Mouse (Mus musculus): ENCODE data around the gene Gm4491.

Gene Gm4491

GRCm38 (mm10) chr14:57115823-57116544, at the start of gene Gm4491:
Gm4491 (minus strand) TSS chr14:57115883.
- in situ Hi-C loops (cut with MboI), result loop anchor here (25.0 kb wide), 1 partner anchor 296 kb away; the partner anchor contains the start of gene Ift88

- in situ Hi-C loops (cut with MboI), result no loop called here
Observed at GRCm38 (mm10) chr14:57161833-57162232, 46.1 kb upstream of the Gm4491 start.

GRCm38 (mm10) chr14:57161201-57161600, 45.5 kb upstream of the Gm4491 start:
- in situ Hi-C loops (cut with MboI), result no loop called here

- in situ Hi-C loops (cut with MboI), result no loop called here
Observed at GRCm38 (mm10) chr14:57154916-57155315, 39.2 kb upstream of the Gm4491 start.

GRCm38 (mm10) chr14:57145741-57146140, 30.1 kb upstream of the Gm4491 start:
- in situ Hi-C loops (cut with MboI), result no loop called here

GRCm38 (mm10) chr14:57135265-57135664, 19.6 kb upstream of the Gm4491 start:
- in situ Hi-C loops (cut with MboI), result no loop called here

- in situ Hi-C loops (cut with MboI), result no loop called here
Observed at GRCm38 (mm10) chr14:57133161-57133661, 17.5 kb upstream of the Gm4491 start, which contains the start of gene Gjb6. Gjb6 (minus strand) TSS chr14:57133611.

- in situ Hi-C loops (cut with MboI), result no loop called here
Observed at GRCm38 (mm10) chr14:57127383-57127782, 11.7 kb upstream of the Gm4491 start.

- in situ Hi-C loops (cut with MboI), result loop anchor here (25.0 kb wide), 1 partner anchor 290 kb away; the partner anchor contains the start of gene Ift88
Observed at GRCm38 (mm10) chr14:57122295-57122694, 6.6 kb upstream of the Gm4491 start.

GRCm38 (mm10) chr14:57109194-57109593, 6.5 kb downstream of the Gm4491 start:
- in situ Hi-C loops (cut with MboI), result loop anchor here (25.0 kb wide), 1 partner anchor 303 kb away; the partner anchor contains the start of gene Ift88

- in situ Hi-C loops (cut with MboI), result loop anchor here (25.0 kb wide), 1 partner anchor 304 kb away; the partner anchor contains the start of gene Ift88
Observed at GRCm38 (mm10) chr14:57107916-57108315, 7.8 kb downstream of the Gm4491 start.

GRCm38 (mm10) chr14:57107091-57107490, 8.6 kb downstream of the Gm4491 start:
- in situ Hi-C loops (cut with MboI), result loop anchor here (25.0 kb wide), 1 partner anchor 305 kb away; the partner anchor contains the start of gene Ift88

GRCm38 (mm10) chr14:57105721-57106120, 10.0 kb downstream of the Gm4491 start:
- in situ Hi-C loops (cut with MboI), result loop anchor here (25.0 kb wide), 1 partner anchor 307 kb away; the partner anchor contains the start of gene Ift88

GRCm38 (mm10) chr14:57105111-57105510, 10.6 kb downstream of the Gm4491 start:
- in situ Hi-C loops (cut with MboI), result loop anchor here (25.0 kb wide), 1 partner anchor 307 kb away; the partner anchor contains the start of gene Ift88

- in situ Hi-C loops (cut with MboI), result loop anchor here (25.0 kb wide), 1 partner anchor 308 kb away; the partner anchor contains the start of gene Ift88
Observed at GRCm38 (mm10) chr14:57104106-57105023, 11.3 kb downstream of the Gm4491 start, which contains the start of gene Gjb2. Gjb2 (minus strand) TSS chr14:57104702.

- in situ Hi-C loops (cut with MboI), result loop anchor here (25.0 kb wide), 1 partner anchor 309 kb away; the partner anchor contains the start of gene Ift88
Observed at GRCm38 (mm10) chr14:57103711-57104105, 12.0 kb downstream of the Gm4491 start.

GRCm38 (mm10) chr14:57103121-57103520, 12.6 kb downstream of the Gm4491 start:
- in situ Hi-C loops (cut with MboI), result loop anchor here (25.0 kb wide), 1 partner anchor 309 kb away; the partner anchor contains the start of gene Ift88

- in situ Hi-C loops (cut with MboI), result loop anchor here (25.0 kb wide), 1 partner anchor 311 kb away; the partner anchor contains the start of gene Ift88
Observed at GRCm38 (mm10) chr14:57101623-57102022, 14.1 kb downstream of the Gm4491 start.

- in situ Hi-C loops (cut with MboI), result no loop called here
Observed at GRCm38 (mm10) chr14:57095855-57096254, 19.8 kb downstream of the Gm4491 start.

- in situ Hi-C loops (cut with MboI), result no loop called here
Observed at GRCm38 (mm10) chr14:57093029-57093428, 22.7 kb downstream of the Gm4491 start.

GRCm38 (mm10) chr14:57090001-57090400, 25.7 kb downstream of the Gm4491 start:
- in situ Hi-C loops (cut with MboI), result no loop called here
